Mouse (Mus musculus) v-Abl transformed pro-B cells (cell line): Measurements from ENCODE around the gene Ncoa6.
"Not testable (repeated sequence)": the region's sequence is repeated elsewhere in the genome, so short reads cannot be mapped to it uniquely, and the experiment has no call there.

Experiments
- in situ Hi-C, 2 experiments: fragments of 400-800 bp; cut with MboI; formaldehyde crosslinking; loops; one replicate each; pipeline ENCODE4 v1.15.1; 2025; ENCODE audit not compliant: unreplicated experiment in 2 of 2

The Ncoa6 gene

GRCm38 (mm10) chr2:155473570-155474088 lies at the start of gene Ncoa6:
TSS of gene Ncoa6 (minus strand) at chr2:155473894.
- in situ Hi-C loops: no loop called here

- in situ Hi-C loops: loop anchor here (5.0 to 10.0 kb wide), 5 partner anchors 64 to 249 kb away; partner anchors contain the start of gene Gss (in 1 of the 2)
Measured at GRCm38 (mm10) chr2:155518531-155519270, 45.0 kb upstream of the Ncoa6 start.

GRCm38 (mm10) chr2:155517455-155518423 lies 44.0 kb upstream of the Ncoa6 start, which contains the start of the genes Acss2 and Ggt7:
TSS of gene Acss2 (plus strand) at chr2:155517948.
TSS of gene Ggt7 (minus strand) at chr2:155518237.
- in situ Hi-C loops: loop anchor here (5.0 to 10.0 kb wide), 5 partner anchors 65 to 250 kb away; partner anchors contain the start of gene Gss (in 1 of the 2)

GRCm38 (mm10) chr2:155515941-155516340 lies 42.2 kb upstream of the Ncoa6 start:
- in situ Hi-C loops: loop anchor here (5.0 to 10.0 kb wide), 5 partner anchors 66 to 251 kb away; partner anchors contain the start of gene Gss (in 1 of the 2)

- in situ Hi-C loops: loop anchor here (5.0 to 10.0 kb wide), 5 partner anchors 68 to 253 kb away; partner anchors contain the start of gene Gss (in 1 of the 2)
Measured at GRCm38 (mm10) chr2:155514666-155515065, 41.0 kb upstream of the Ncoa6 start.

GRCm38 (mm10) chr2:155513543-155513942 lies 39.8 kb upstream of the Ncoa6 start:
- in situ Hi-C loops: loop anchor here in 1 of 2 experiments (5.0 to 10.0 kb wide), 2 partner anchors 104 to 251 kb away; no protein-coding TSS in a partner anchor

GRCm38 (mm10) chr2:155512479-155512878 lies 38.8 kb upstream of the Ncoa6 start:
- in situ Hi-C loops: loop anchor here in 1 of 2 experiments (5.0 to 10.0 kb wide), 2 partner anchors 105 to 252 kb away; no protein-coding TSS in a partner anchor

- in situ Hi-C loops: no loop called here
Measured at GRCm38 (mm10) chr2:155507721-155508470, 34.2 kb upstream of the Ncoa6 start.

GRCm38 (mm10) chr2:155505811-155506210 lies 32.1 kb upstream of the Ncoa6 start:
- in situ Hi-C loops: no loop called here

- in situ Hi-C loops: no loop called here
Measured at GRCm38 (mm10) chr2:155504440-155505355, 31.0 kb upstream of the Ncoa6 start.

GRCm38 (mm10) chr2:155502596-155502995 lies 28.9 kb upstream of the Ncoa6 start:
- in situ Hi-C loops: no loop called here

- in situ Hi-C loops: no loop called here
Measured at GRCm38 (mm10) chr2:155490998-155491397, 17.3 kb upstream of the Ncoa6 start.

GRCm38 (mm10) chr2:155482021-155482420 lies 8.3 kb upstream of the Ncoa6 start:
- in situ Hi-C loops: no loop called here

- in situ Hi-C loops: no loop called here
Measured at GRCm38 (mm10) chr2:155472671-155473569, 774 bp downstream of the Ncoa6 start.

- in situ Hi-C loops: no loop called here
Measured at GRCm38 (mm10) chr2:155466861-155467260, 6.8 kb downstream of the Ncoa6 start.

- in situ Hi-C loops: no loop called here
Measured at GRCm38 (mm10) chr2:155453591-155453990, 20.1 kb downstream of the Ncoa6 start.

GRCm38 (mm10) chr2:155451256-155451655 lies 22.4 kb downstream of the Ncoa6 start:
- in situ Hi-C loops: no loop called here

- in situ Hi-C loops: not testable (repeated sequence)
Measured at GRCm38 (mm10) chr2:155447906-155448305, 25.8 kb downstream of the Ncoa6 start.
